Mouse (Mus musculus) hindbrain, embryonic 12.5 days (tissue): ENCODE data around the gene Mlph. TPM values are rescaled to one million over a fixed set of nuclear protein-coding genes. Genes with fewer than 3 reads are reported as not detected.

ENCODE experiments used
- ATAC-seq: fragments of 200-750 bp; cut with Nextera tagmentation; 2 replicates; pipeline ENCODE4 v1.8.0; 2017; ENCODE audit warnings: moderate TSS enrichment; ENCODE audit not compliant: low FRiP score
- H3K27ac ChIP-seq: fragments of 300-500 bp; sonication (generic); 2 replicates; pipeline ENCODE4 v1.5.1; 2016; ENCODE audit warnings: mild to moderate bottlenecking
- H3K27me3 ChIP-seq: fragments of 300-500 bp; sonication (generic); 2 replicates; pipeline ENCODE4 v1.6.1; 2016; ENCODE audit warnings: mild to moderate bottlenecking
- H3K36me3 ChIP-seq: fragments of 300-500 bp; sonication (generic); 2 replicates; pipeline ENCODE4 v1.6.1; 2016; ENCODE audit warnings: mild to moderate bottlenecking
- H3K4me1 ChIP-seq: fragments of 300-500 bp; sonication (generic); 2 replicates; pipeline ENCODE4 v1.6.1; 2016
- H3K4me2 ChIP-seq: fragments of 300-500 bp; sonication (generic); replicated peaks from 2 replicates; pipeline ENCODE4 v1.6.1; 2016; ENCODE audit warnings: mild to moderate bottlenecking
- H3K4me3 ChIP-seq: fragments of 300-500 bp; sonication (generic); 2 replicates; pipeline ENCODE4 v1.5.1; 2016; ENCODE audit warnings: mild to moderate bottlenecking
- H3K9ac ChIP-seq: fragments of 300-500 bp; sonication (generic); 2 replicates; pipeline ENCODE4 v1.6.1; 2016; ENCODE audit warnings: mild to moderate bottlenecking, moderate library complexity
- H3K9me3 ChIP-seq: fragments of 300-500 bp; sonication (generic); replicated peaks from 2 replicates; pipeline ENCODE4 v1.6.1; 2016; ENCODE audit warnings: mild to moderate bottlenecking
- WGBS: fragments of 180-500 bp; shearing (Covaris S2); methylation state at CpG from one replicate; pipeline ENCODE4 v1.1.7; 2016; 5-methylcytosine and 5-hydroxymethylcytosine counted together
- polyA plus RNA-seq: library from polyadenylated mRNA; unstranded; fragments of >200 nt; fragmentation: Nextera tagmentation; extraction: Ambion mirVana; gene quantifications from 2 replicates; pipeline ENCODE4 v1.2.1, GENCODE M21; 2016

Mlph gene
- polyA plus RNA-seq, 1 experiment from 2014 or later, result 0.09 TPM

DNA sequence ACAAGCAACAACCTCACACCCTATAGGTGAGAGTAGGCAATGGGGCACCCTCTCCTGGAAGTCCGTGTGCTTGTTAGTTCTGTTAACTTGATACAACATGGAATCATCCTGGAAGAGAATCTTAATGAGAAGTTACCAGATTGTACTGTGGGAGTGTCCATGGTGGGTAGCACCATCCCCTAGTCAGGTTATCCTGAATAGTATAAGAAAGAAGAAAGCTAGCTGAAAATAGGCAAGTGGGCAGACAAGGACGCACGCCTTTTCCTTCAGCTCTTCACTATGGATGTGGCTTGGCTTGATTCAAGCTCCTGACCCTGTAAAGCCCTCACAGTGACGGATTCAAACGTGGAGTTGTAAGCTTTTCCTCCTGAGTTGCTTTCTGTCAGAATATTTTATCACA lies 15.1 kb upstream of the Mlph start:
- H3K36me3 ChIP-seq, result no peaks in the 10 kb centered on the region
- H3K27me3 ChIP-seq, result no peaks in the 10 kb centered on the region
- peaks cover 9% of the 10 kb centered on the region for H3K4me1 ChIP-seq
- WGBS, result 92% methylated on average over 5 of the region's 5 CpGs
- no peaks in the 10 kb centered on the region for H3K9me3 ChIP-seq
- H3K4me3 ChIP-seq, result no peak overlapping the region
- no peak overlapping the region for H3K27ac ChIP-seq
- H3K4me2 ChIP-seq, result no peak overlapping the region
- no peak overlapping the region for H3K9ac ChIP-seq
- ATAC-seq, result no peak

DNA sequence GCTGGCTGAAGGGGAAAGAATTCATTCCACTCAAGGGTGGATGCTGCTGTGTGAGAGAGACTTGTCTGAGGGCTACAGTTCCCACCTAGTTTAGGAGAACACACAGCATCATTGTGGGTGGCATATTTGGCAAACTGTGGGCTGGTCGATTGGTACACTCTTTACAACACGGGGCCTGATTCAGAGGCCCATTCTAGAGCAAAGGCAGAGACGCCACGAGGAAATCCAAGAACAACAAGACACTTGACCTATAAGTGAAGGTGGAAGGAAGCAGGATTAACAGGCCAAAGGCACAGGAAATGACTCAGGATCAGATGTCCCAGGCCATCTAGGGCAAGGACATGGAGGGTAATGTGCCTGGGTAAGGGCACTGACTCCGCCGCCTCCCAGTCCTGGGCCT lies 14.5 kb upstream of the Mlph start:
- Histone ChIP-seq H3K27ac (no peak overlapping the region), H3K27me3 (no peaks in the 10 kb centered on the region), H3K9me3 (no peaks in the 10 kb centered on the region), H3K36me3 (no peaks in the 10 kb centered on the region), H3K4me2 (no peak overlapping the region), H3K4me3 (no peak overlapping the region), H3K9ac (no peak overlapping the region), H3K4me1 (peaks cover 9% of the 10 kb centered on the region)
- ATAC-seq, result no peak
- 84% methylated on average over 6 of the region's 6 CpGs for WGBS

DNA sequence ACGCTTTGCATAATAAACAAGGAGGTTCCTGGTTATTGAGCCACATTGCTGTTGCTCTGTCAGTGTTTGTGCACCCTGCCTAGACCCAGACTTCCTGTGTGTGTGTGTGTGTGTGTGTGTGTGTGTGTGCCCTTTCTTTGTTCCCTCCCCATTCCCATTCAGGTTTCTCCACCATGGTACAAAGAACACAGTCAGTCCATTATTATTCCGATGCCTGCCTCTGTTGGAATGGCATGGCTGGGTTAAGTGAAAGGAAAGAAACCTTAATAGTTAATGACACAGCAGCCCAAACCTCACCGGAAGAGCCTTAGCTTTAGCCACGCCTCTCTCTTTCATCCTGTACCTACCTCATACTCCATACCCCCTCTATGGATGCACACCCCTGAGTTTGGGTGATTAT lies 13.6 kb upstream of the Mlph start:
- no peak; the same call in 1 of the 2 replicates for ATAC-seq
- H3K4me1 ChIP-seq, result peaks cover 9% of the 10 kb centered on the region
- no peak overlapping the region for H3K4me3 ChIP-seq
- 57% methylated on average over 4 of the region's 4 CpGs for WGBS
- no peak overlapping the region for H3K4me2 ChIP-seq
- no peaks in the 10 kb centered on the region for H3K27me3 ChIP-seq
- H3K9me3 ChIP-seq, result no peaks in the 10 kb centered on the region
- no peaks in the 10 kb centered on the region for H3K36me3 ChIP-seq
- no peak overlapping the region for H3K27ac ChIP-seq
- H3K9ac ChIP-seq, result no peak overlapping the region

DNA sequence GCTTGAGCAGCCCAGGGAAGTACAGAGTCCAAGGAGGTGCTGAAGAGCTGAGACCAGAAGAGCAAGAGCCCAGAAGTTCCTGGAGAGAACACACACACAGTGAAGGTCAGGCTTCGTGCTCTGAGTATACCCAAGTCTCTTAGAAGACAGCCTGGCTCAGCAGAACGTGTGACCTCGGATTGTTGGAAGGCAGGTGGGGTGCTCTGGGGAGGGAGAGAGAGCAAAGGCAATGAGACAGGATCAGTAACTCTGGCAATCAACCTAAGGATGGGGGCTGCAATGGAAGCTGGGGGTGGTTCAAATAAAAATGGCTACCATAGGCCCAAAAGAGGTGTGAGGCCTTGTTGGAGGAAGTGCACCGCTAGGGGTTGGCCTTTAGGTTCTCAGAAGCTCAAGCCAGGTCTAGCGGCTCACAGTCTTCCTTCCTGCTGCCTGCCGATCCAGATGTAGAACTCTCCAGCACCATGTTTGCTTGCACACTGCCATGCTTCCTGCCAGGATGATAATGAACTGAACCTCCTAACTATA lies 13.1 kb upstream of the Mlph start:
- Histone ChIP-seq H3K4me3 (no peak overlapping the region), H3K9ac (no peak overlapping the region), H3K27me3 (no peaks in the 10 kb centered on the region), H3K4me1 (peaks cover 8% of the 10 kb centered on the region), H3K4me2 (no peak overlapping the region), H3K9me3 (no peaks in the 10 kb centered on the region), H3K36me3 (no peaks in the 10 kb centered on the region), H3K27ac (no peak overlapping the region)
- 86% methylated on average over 6 of the region's 6 CpGs for WGBS
- ATAC-seq, result no peak

DNA sequence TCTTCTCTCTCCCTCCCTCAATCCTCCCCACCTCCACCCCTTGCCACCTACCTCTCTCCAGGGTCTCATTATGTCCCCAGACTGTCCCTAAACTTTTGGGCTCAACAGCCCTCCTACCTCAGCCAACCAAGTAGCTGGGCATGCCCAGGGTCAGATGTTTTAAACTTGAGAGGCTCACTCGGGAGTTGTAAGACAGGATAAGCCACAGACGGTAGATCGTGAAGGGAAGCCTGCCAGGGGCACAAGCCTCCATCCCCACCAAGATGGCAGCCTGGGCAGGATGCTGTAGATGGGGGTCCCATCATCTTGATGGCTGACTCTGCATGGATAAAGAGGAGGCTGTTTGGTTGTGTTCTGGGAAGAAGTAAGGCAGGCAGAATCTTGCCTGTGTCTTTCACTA lies 12.1 kb upstream of the Mlph start:
- no peaks in the 10 kb centered on the region for H3K9me3 ChIP-seq
- no peak overlapping the region for H3K9ac ChIP-seq
- no peaks in the 10 kb centered on the region for H3K27me3 ChIP-seq
- H3K4me2 ChIP-seq, result no peak overlapping the region
- ATAC-seq, result no peak
- no peak overlapping the region for H3K27ac ChIP-seq
- peaks cover 5% of the 10 kb centered on the region; the same call in 1 of the 2 replicates for H3K4me1 ChIP-seq
- no peak overlapping the region for H3K4me3 ChIP-seq
- WGBS, result 81% methylated on average over 3 of the region's 3 CpGs
- H3K36me3 ChIP-seq, result no peaks in the 10 kb centered on the region

DNA sequence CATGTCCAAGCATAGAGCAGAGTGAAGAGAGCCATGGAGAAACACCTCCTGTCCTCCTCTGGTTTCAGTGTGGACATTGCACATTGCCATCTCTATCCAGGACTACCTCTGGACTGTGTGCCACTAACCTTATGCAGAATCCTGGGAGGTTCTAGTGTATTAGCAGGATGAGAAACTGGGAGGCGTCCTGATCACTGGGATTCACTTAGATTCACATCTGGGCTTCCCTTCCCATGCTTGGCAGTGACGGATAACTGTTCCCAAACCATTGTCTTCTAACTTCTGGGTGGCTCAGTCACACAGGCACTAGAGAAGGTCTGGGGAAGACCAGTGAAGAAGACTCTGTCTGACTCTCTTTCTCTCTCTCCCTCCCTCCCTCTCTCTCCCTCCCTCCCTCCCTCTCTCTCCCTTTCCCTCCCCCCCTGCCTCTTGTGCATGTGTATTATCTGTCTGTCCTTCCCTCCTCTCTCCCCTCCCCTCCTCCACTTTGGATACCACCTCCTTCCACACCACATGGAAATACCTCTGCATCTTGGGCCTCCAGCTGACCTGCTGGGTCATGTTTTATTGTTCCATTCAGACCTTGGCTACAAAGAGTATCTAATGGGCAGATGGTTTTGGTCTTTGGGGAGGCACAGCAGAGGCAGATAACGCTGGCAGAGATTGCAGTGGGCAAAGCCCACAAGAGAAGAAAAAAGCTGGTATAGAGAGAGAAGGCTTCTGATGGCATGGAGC lies 11.5 kb upstream of the Mlph start:
- Histone ChIP-seq H3K4me2 (no peak overlapping the region), H3K36me3 (no peaks in the 10 kb centered on the region), H3K9me3 (no peaks in the 10 kb centered on the region), H3K4me1 (peaks cover 5% of the 10 kb centered on the region; the same call in 1 of the 2 replicates), H3K27me3 (0 out of 2 replicates have a peak, but pooled peaks cover under 1% of the 10 kb centered on the region), H3K4me3 (no peak overlapping the region), H3K9ac (no peak overlapping the region), H3K27ac (no peak overlapping the region)
- ATAC-seq, result no peak
- 35% methylated on average over 3 of the region's 3 CpGs for WGBS

DNA sequence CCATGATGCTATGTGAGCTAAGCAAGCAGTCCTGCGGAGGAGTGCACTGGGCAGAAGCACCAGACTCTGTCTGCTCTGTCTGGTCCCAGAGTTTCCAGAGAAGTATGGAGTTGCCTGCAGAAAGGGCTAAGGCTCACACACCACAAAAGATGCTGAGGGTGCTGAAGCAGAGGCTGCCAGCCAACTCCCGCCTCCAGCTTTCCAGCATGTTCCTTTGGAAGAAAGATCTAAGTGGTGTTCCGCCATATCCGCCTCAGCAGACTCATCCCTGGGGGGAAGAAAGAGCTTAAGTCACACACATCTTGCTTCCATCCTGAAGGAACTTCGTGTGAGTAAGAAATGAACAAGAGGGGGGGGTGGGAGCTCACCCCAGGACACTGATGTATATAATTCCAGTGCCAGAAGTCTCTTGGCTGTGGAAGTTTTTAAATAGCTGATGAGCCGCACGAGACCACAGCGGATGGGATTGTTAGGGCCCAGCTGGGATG lies 10.9 kb upstream of the Mlph start:
- Histone ChIP-seq H3K4me1 (peaks cover 5% of the 10 kb centered on the region; the same call in 1 of the 2 replicates), H3K27me3 (0 out of 2 replicates have a peak, but pooled peaks cover 2% of the 10 kb centered on the region), H3K4me2 (no peak overlapping the region), H3K9me3 (no peaks in the 10 kb centered on the region), H3K9ac (no peak overlapping the region), H3K36me3 (no peaks in the 10 kb centered on the region), H3K4me3 (no peak overlapping the region), H3K27ac (no peak overlapping the region)
- WGBS, result 73% methylated on average over 8 of the region's 8 CpGs
- ATAC-seq, result no peak

DNA sequence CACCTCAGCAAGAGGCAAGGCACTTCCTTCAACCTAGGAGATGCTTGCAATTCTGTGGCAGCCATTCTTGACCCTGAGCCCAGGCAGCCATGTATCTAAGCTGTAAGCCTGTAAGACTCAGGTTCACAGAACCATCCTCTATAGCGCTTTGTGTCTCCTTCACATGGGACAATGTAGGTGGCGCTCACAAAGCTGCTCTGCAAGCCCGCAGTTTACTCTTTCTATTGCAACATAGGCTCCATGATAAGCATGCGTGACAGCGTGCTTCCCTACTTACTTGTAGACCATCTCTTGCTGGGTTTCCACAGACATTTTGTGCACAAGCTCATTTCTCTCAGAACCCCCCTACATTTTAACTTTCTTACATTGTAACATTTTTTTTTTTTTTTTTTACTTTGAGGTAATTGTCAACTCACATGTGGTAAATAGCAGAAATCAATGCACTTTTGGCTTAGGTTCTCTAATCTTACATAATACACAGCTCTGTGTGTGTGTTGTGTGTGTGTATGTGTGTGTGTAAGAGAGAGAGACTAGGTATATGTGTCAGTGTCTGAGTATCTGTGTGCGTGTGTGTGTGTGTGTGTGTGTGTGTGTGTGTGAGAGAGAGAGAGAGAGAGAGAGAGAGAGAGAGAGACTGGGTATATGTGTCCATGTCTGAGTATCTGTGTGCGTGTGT lies 10.0 kb upstream of the Mlph start:
- no peak for ATAC-seq
- no peak overlapping the region for H3K9ac ChIP-seq
- no peaks in the 10 kb centered on the region for H3K36me3 ChIP-seq
- no peak overlapping the region for H3K27ac ChIP-seq
- WGBS, result 89% methylated on average over 7 of the region's 7 CpGs
- no peak overlapping the region for H3K4me2 ChIP-seq
- no peaks in the 10 kb centered on the region for H3K9me3 ChIP-seq
- H3K4me3 ChIP-seq, result no peak overlapping the region
- peaks cover 10% of the 10 kb centered on the region for H3K4me1 ChIP-seq
- 0 out of 2 replicates have a peak, but pooled peaks cover 2% of the 10 kb centered on the region for H3K27me3 ChIP-seq

DNA sequence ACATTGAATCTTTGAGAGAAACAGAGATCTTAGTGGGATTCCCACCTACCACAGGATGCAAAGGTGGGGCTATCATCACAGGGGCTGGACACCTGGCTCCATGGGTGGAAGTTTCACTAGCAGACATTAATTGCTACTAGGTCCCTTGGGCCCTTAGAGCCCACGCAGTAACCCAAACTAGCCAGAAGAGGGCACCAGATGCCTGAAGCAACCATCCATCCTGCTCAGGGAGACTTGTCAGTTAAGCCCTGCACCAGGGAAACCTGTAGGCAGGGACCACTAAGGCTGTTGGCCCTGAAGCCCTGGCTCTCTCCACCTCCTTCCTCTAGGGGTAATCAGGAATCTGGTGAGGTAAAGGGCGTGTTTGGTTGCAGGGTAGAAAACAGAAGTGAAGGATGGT lies 8.5 kb upstream of the Mlph start:
- peaks cover 13% of the 10 kb centered on the region for H3K4me1 ChIP-seq

DNA sequence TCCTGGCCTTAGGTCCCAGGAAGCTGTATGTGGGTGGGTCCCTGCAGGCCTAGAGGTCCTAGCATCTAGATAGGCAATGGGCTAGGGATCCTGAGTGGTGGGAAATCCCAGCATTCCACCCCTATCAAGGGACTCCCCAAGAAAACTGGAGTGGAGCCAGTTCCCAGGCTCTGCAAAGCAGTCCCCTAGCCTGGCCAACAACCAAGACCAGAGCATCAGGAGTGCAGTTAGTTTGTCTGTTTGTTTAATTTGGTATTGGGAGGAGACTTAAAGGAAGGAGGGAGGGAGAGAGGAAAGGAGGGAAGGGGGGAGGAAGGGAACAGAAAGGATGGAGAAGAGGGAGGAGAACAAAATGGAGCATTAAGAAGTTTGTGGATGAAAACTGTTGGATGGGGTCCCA lies 5.7 kb upstream of the Mlph start:
- no peak overlapping the region for H3K4me3 ChIP-seq
- ATAC-seq, result no peak
- no peaks in the 10 kb centered on the region for H3K36me3 ChIP-seq
- peaks cover 7% of the 10 kb centered on the region for H3K4me1 ChIP-seq
- H3K9me3 ChIP-seq, result no peaks in the 10 kb centered on the region
- no peak overlapping the region for H3K27ac ChIP-seq
- H3K9ac ChIP-seq, result no peak overlapping the region
- H3K27me3 ChIP-seq, result peaks cover 2% of the 10 kb centered on the region; the same call in 1 of the 2 replicates
- H3K4me2 ChIP-seq, result no peak overlapping the region

More for the DNA sequence above, 8.5 kb upstream of the Mlph start:
- Histone ChIP-seq H3K4me2 (no peak overlapping the region), H3K27me3 (0 out of 2 replicates have a peak, but pooled peaks cover 2% of the 10 kb centered on the region), H3K4me3 (no peak overlapping the region), H3K36me3 (no peaks in the 10 kb centered on the region), H3K9me3 (no peaks in the 10 kb centered on the region), H3K9ac (no peak overlapping the region), H3K27ac (no peak overlapping the region)
- 3% methylated on average over 2 of the region's 2 CpGs for WGBS
- ATAC-seq, result no peak

DNA sequence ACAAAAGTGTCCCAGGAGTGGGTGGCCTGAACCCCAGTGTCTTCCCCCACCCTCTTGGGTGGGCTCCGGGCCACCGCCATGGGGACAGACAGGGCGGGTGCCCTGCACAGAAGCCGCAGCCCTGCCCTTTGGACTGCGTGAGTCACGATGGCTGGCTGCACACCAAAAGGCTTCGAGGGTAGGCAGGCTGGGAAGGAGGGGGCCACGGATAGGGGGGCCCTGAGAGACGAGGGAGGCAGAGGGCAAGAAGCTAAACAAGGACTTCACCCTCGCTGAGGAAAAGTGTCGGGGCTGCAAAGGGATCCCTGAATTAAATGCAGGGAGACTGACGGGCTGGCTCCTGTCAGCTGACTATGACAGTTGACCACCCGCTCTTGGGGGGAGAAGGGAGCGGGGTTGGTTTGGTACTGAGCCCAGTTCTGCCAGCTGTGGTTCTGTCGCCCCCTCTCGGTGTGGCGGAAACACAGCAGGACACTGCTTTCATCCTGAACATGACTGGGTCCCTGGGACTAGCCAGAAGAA lies 5.2 kb upstream of the Mlph start:
- 33% methylated on average over 17 of the region's 17 CpGs for WGBS

DNA sequence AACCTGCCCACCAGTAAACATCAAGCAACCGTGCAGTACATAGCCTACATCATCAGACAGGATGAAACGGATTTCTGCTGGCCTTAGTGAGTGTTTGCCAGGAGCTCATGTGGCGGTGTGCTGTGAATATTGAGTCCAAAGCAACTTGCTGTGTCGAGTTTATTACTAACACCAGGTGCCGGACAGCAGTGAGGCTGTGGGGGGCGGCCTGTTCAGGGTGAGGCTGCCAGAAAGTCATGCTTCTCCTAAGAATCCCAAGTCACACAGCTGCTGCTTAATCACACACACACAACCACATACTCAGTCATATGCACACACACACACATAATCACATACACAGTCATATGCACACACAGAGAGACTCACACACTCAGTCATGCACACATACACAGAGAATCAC lies 1.7 kb upstream of the Mlph start:
- 80% methylated on average over 6 of the region's 6 CpGs for WGBS
- no peak overlapping the region for H3K9ac ChIP-seq
- H3K4me2 ChIP-seq, result no peak overlapping the region
- H3K27me3 ChIP-seq, result peaks cover 20% of the 10 kb centered on the region
- peaks cover 17% of the 10 kb centered on the region for H3K4me1 ChIP-seq
- H3K36me3 ChIP-seq, result no peaks in the 10 kb centered on the region
- ATAC-seq, result no peak
- no peak overlapping the region for H3K27ac ChIP-seq
- no peak overlapping the region for H3K4me3 ChIP-seq
- no peaks in the 10 kb centered on the region for H3K9me3 ChIP-seq

More for the DNA sequence above, 5.2 kb upstream of the Mlph start:
- H3K9ac ChIP-seq, result no peak overlapping the region
- peaks cover 7% of the 10 kb centered on the region for H3K27me3 ChIP-seq
- H3K36me3 ChIP-seq, result no peaks in the 10 kb centered on the region
- no peak overlapping the region for H3K27ac ChIP-seq
- H3K9me3 ChIP-seq, result no peaks in the 10 kb centered on the region
- H3K4me1 ChIP-seq, result peaks cover 10% of the 10 kb centered on the region
- no peak overlapping the region for H3K4me3 ChIP-seq
- peak overlapping the region; percentile 4; the same call in 1 of the 2 replicates for H3K4me2 ChIP-seq
- no peak for ATAC-seq
